Mouse (Mus musculus): Measurements from ENCODE around the gene Dennd1b. TPM values are rescaled to one million over a fixed set of nuclear protein-coding genes. Genes with fewer than 3 reads are reported as not detected.

Gene Dennd1b
- polyA plus RNA-seq, 1 experiment from 2014 or later, result 5.1 TPM

DNA sequence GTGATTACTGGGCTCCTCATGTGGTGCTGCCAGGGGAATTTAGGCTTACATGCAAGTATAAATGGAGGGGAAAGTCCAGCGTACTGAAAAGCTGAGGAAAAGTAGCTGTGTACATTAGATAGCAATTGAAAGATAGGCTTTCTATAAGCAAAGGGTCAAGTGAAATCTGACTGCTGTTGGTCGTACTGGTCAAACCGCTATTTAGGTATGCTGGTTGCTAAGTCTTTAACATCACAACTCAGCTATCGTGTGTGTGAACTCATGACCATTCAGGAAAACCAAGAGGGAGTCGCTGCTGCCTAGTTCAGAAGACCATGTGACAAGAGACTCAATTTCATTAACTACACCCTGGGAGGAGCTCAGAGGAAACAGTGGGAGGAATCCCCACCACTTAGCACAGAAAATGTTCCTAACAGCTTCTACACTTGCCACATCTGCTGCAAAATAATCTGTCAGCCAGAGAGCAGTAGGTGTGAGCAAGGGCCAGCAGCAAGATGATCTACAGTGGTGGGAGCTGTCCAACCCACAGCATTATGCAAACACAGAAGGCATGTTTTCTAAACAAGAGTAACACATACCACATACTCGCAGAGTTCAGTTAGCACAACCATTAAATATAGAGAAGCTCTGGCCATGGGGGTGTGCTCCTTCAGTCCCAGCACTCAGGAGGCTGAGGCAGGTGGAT is 25.4 kb upstream of the Dennd1b start:
- H3K36me3 ChIP-seq, result no peaks in the 10 kb centered on the region
- H3K4me2 ChIP-seq, result no peak overlapping the region
- H3K27ac ChIP-seq, result no peak overlapping the region
- ATAC-seq, result no peak
- H3K9ac ChIP-seq, result no peak overlapping the region
- no peaks in the 10 kb centered on the region for H3K9me3 ChIP-seq (replicated peaks)
- 73% methylated on average over 6 of the region's 6 CpGs for WGBS (ENCODE audit: insufficient replicate concordance)
- H3K27me3 ChIP-seq (replicated peaks), result no peaks in the 10 kb centered on the region
- no peaks in the 10 kb centered on the region for H3K4me1 ChIP-seq
- H3K4me3 ChIP-seq, result no peak overlapping the region

DNA sequence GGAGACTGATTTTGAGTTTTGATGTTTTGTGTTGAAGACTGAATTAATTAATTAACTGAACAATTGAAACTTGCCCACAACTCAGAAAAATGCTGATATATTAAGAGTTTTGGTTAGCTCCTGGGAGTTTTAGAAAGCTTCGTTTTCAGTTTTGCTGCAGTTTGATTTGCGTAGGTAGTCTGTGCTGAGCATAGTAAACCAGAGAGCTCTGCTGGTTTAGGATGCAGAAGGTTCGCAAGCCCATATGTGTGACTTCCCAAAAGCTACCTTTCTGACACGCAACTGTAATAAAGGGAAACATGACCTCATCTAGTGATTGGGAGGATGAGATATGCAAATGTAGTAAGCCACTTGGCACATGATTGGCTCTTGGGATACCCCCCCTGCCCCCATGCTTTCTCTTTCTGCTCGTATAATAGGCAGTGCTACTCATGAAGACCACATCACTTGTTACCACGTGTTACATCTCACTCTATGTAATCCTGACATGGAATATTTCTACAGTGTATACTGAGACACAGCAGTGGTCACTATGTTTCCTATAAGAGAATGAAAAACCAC is 23.6 kb upstream of the Dennd1b start:
- WGBS (ENCODE audit: insufficient replicate concordance), result 49% methylated on average over 6 of the region's 6 CpGs
- Histone ChIP-seq H3K9ac (no peak overlapping the region), H3K4me3 (no peak overlapping the region), H3K4me2 (no peak overlapping the region), H3K27me3 (replicated peaks) (no peaks in the 10 kb centered on the region), H3K9me3 (replicated peaks) (no peaks in the 10 kb centered on the region), H3K27ac (no peak overlapping the region), H3K4me1 (no peaks in the 10 kb centered on the region), H3K36me3 (no peaks in the 10 kb centered on the region)
- no peak for ATAC-seq

DNA sequence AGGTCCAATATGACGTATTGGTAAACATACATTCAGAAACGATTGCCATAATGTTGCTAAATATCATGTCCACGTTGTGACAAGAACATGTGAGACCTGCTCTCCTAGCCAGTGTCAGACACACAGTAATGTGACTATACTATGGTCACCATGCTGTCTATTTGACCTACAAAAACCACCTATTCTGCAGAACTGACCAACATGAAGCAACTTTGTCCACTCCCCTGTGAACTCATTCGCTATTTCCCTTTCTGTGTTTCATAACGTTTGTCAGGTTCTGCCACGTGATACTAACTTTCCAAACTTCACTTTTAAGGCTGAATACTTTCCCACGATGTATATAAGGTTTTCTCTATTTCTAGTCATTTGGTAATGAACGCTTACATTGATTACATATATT is 22.8 kb upstream of the Dennd1b start:
- no peak for ATAC-seq
- no peak overlapping the region for H3K4me2 ChIP-seq
- H3K4me1 ChIP-seq, result no peaks in the 10 kb centered on the region
- H3K27me3 ChIP-seq (replicated peaks), result no peaks in the 10 kb centered on the region
- WGBS (ENCODE audit: insufficient replicate concordance), result 68% methylated on average over 8 of the region's 8 CpGs
- H3K4me3 ChIP-seq, result no peak overlapping the region
- no peaks in the 10 kb centered on the region for H3K9me3 ChIP-seq (replicated peaks)
- H3K36me3 ChIP-seq, result no peaks in the 10 kb centered on the region
- H3K27ac ChIP-seq, result no peak overlapping the region
- no peak overlapping the region for H3K9ac ChIP-seq

DNA sequence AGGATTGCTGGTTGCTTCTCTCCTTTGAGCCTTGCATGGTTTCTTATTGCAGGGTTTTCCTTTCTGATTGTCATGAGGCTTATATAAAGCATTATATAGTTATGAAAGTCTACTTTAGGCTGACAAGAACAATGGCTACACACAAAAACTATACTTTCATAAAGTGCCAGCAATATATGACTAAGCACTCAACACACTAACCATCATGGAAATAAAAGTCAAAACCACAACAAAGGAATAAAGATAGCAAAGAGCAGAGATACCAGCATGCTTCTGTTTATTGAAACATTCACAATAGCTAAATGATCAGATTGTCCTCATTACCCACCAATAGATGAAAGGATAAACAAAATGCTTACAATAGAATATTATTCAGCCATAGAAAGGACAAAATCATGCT is 11.1 kb upstream of the Dennd1b start:
- Histone ChIP-seq H3K9me3 (replicated peaks) (no peaks in the 10 kb centered on the region), H3K27ac (no peak overlapping the region), H3K4me1 (no peaks in the 10 kb centered on the region), H3K4me3 (no peak overlapping the region), H3K36me3 (no peaks in the 10 kb centered on the region), H3K27me3 (replicated peaks) (no peaks in the 10 kb centered on the region), H3K9ac (no peak overlapping the region), H3K4me2 (no peak overlapping the region)
- ATAC-seq, result no peak

DNA sequence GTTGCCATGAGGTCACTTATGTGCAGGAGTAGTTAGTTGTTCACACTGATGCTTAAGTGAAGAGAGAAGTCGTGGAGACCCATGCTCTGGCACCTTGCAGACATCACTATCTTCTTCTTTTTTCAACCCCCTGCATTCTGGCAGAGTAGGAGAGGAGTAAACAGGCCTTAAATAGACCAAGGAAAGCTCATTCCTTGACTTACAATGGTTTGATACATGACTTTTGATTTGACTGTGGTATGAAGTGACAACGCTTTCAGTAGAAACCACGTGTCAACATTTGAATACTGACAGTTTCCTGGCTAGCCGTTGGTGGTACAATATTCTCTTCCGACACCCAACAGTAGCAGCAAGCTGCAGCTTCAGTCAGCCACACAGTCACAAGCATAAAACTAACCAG is 8.3 kb upstream of the Dennd1b start:
- Histone ChIP-seq H3K9me3 (replicated peaks) (no peaks in the 10 kb centered on the region), H3K9ac (no peak overlapping the region), H3K4me2 (no peak overlapping the region), H3K27me3 (replicated peaks) (no peaks in the 10 kb centered on the region), H3K27ac (no peak overlapping the region), H3K4me1 (peaks cover 1% of the 10 kb centered on the region; the same call in 1 of the 2 replicates), H3K4me3 (no peak overlapping the region), H3K36me3 (no peaks in the 10 kb centered on the region)
- WGBS (ENCODE audit: insufficient replicate concordance), result 67% methylated on average over 5 of the region's 5 CpGs
- ATAC-seq, result no peak

DNA sequence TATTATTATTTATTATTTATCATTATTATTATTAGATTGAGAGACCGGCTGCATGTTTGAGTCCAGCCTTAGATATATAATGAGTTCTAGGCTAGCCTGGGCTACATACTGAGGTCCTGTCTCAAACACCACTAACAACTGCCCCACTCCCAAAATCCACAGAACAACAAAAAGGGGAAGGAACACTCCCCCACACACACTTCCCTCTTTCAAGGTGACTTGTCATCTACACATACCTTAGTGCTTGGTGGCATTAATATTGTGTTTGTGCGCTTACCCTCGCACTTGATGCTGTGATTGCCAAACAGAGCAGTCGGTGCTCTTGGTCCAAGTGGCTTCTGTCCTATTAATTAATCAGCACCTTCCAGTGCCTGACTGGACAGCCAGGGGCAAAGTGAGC is 7.8 kb upstream of the Dennd1b start:
- Histone ChIP-seq H3K4me1 (peaks cover 6% of the 10 kb centered on the region; the same call in 1 of the 2 replicates), H3K9me3 (replicated peaks) (no peaks in the 10 kb centered on the region), H3K27me3 (replicated peaks) (no peaks in the 10 kb centered on the region), H3K36me3 (no peaks in the 10 kb centered on the region), H3K9ac (no peak overlapping the region), H3K27ac (no peak overlapping the region), H3K4me2 (no peak overlapping the region), H3K4me3 (no peak overlapping the region)
- WGBS (ENCODE audit: insufficient replicate concordance), result 74% methylated on average over 4 of the region's 4 CpGs
- ATAC-seq, result no peak

DNA sequence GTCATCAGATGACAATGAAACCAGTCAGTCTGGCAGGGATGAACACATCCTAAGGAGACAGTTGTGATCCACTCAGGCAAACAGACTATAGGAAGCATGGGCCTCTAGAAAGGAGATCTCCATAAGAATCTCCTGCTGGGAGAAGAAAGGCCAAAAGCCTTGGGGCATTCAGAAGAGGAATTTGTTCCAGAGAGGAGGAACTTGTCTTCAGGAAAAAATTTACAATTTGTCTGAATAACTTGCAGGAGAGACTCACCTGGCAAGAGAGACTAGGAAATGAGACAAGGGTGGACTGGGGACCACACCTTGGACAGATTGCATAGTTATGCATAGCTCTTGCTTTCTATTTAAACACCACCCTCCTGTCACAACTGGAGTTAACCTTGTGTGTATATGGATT is 6.7 kb upstream of the Dennd1b start:
- no peak for ATAC-seq
- Histone ChIP-seq H3K27ac (no peak overlapping the region), H3K9me3 (replicated peaks) (no peaks in the 10 kb centered on the region), H3K4me2 (no peak overlapping the region), H3K4me1 (peaks cover 7% of the 10 kb centered on the region; the same call in 1 of the 2 replicates), H3K36me3 (no peaks in the 10 kb centered on the region), H3K9ac (no peak overlapping the region), H3K27me3 (replicated peaks) (no peaks in the 10 kb centered on the region), H3K4me3 (no peak overlapping the region)

DNA sequence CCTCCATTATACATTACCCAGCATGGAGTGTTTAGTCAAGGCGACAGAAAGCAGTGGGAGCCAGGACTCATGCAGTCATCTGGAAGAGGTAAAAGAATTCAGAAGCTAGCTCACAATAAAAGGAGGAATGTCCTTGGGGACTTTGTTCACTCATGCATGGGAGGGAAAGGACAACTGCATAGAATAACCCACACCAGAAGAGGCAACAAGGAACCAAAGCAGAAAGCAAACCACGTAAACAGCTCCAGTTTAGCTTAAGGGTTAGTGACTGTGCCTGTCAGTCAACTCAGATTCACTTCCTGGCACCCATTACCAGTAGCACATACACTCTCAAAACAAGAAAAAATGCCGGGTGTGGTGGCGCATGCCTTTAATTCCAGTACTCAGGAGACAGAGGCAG is 6.1 kb upstream of the Dennd1b start:
- no peak for ATAC-seq
- H3K4me3 ChIP-seq, result no peak overlapping the region
- H3K27ac ChIP-seq, result no peak overlapping the region
- H3K9ac ChIP-seq, result no peak overlapping the region
- peaks cover 7% of the 10 kb centered on the region; the same call in 1 of the 2 replicates for H3K4me1 ChIP-seq
- no peaks in the 10 kb centered on the region for H3K36me3 ChIP-seq
- H3K9me3 ChIP-seq (replicated peaks), result no peaks in the 10 kb centered on the region
- H3K4me2 ChIP-seq, result no peak overlapping the region
- WGBS (ENCODE audit: insufficient replicate concordance), result 53% methylated on average over 4 of the region's 4 CpGs
- no peaks in the 10 kb centered on the region for H3K27me3 ChIP-seq (replicated peaks)

DNA sequence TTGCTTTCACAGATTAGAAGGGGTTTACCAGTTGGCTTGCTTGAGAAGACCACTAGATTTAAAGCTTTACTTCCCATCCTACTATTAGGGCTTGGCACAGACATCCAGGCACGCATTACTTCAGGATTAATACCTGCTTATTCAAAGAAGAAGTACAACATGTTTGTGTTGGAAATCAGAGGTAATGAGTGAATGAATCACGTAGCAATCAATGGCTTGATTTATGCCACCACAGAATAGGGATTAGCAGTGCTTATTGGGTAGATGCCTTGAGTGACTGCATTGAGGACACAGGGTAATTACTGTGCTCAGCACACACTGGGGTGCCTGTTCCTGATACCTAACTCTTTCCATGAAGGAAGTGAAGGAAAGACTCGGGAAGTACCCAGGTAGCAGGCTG is 4.4 kb upstream of the Dennd1b start:
- 67% methylated on average over 3 of the region's 3 CpGs for WGBS (ENCODE audit: insufficient replicate concordance)
- no peak overlapping the region for H3K9ac ChIP-seq
- H3K27me3 ChIP-seq (replicated peaks), result no peaks in the 10 kb centered on the region
- ATAC-seq, result no peak
- peaks cover 14% of the 10 kb centered on the region for H3K4me1 ChIP-seq
- no peak overlapping the region for H3K4me2 ChIP-seq
- H3K4me3 ChIP-seq, result no peak overlapping the region
- H3K36me3 ChIP-seq, result no peaks in the 10 kb centered on the region
- H3K9me3 ChIP-seq (replicated peaks), result no peaks in the 10 kb centered on the region
- H3K27ac ChIP-seq, result no peak overlapping the region

DNA sequence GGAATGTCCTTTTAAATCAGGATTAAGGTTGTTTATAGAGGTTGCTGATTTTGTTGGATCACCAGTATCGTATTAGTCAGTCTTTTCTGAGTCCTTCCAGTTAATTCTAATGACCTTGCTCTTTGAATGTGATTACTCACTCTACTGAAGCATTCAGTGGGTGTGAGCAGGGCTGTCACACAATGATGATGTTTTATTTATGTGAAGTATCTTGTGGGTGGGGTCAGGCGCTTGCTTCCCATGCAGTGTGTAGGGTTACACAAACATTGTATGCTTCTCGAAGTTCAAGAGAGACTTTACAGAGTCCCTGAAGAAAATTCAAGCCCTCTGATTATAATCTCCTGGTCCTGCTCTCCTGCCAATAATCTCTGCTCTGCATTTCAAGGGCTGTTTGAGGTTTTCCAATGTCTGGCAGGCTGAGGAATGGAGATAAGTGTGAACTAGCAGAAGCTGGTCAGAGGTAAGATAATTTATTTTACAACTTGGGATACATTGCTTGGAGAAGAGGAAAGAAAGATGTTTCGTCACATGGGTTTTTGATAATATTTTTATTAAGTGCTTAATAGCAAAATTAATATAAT is 3.2 kb upstream of the Dennd1b start:
- no peak for ATAC-seq
- Histone ChIP-seq H3K9me3 (replicated peaks) (no peaks in the 10 kb centered on the region), H3K27ac (no peak overlapping the region), H3K27me3 (replicated peaks) (no peaks in the 10 kb centered on the region), H3K4me3 (no peak overlapping the region), H3K9ac (no peak overlapping the region), H3K4me1 (peaks cover 14% of the 10 kb centered on the region), H3K36me3 (no peaks in the 10 kb centered on the region), H3K4me2 (no peak overlapping the region)
- 53% methylated on average over 4 of the region's 4 CpGs for WGBS (ENCODE audit: insufficient replicate concordance)

DNA sequence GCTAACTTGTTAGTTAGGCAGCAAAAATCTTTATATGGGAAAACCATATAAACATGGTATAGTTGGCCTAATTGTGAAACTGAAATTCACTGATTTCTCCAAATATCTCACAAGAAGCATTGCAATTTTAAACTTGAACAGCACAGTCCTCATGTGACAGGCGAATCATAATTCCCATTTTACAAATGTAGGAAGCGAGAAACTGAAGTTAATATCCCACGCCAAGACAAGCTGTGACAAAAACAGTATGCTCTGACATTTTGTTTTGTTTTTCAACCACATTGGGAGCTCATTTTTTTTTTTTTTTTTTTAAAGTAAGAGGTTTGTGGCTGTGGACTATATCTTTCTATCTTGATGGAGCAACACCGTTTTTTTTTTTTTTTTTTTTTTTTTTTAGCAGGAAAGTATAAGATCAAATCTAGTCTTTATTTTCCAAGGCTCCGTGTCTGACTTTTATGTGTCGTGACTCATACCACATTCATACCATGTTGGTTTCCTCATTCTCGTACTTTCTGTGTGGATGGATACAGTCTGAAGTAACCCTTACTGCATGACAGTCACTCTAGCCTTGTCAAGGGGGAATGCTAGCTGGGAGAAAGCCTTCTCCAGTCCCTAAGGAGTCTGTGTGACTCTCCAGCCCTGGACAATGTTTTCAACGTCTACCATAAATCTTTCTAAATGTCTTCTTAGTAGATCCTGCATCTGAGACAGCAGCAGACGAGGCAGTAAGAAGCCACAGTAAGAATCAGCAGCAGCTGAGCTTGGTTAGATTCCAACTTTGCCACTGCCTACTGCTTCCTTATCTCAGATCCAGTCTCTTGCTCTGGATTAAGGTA is 751 bp upstream of the Dennd1b start:
- WGBS (ENCODE audit: insufficient replicate concordance), result 49% methylated on average over 9 of the region's 9 CpGs
- peak overlapping the region; percentile 84 for H3K9ac ChIP-seq
- no peak overlapping the region for H3K27ac ChIP-seq

DNA sequence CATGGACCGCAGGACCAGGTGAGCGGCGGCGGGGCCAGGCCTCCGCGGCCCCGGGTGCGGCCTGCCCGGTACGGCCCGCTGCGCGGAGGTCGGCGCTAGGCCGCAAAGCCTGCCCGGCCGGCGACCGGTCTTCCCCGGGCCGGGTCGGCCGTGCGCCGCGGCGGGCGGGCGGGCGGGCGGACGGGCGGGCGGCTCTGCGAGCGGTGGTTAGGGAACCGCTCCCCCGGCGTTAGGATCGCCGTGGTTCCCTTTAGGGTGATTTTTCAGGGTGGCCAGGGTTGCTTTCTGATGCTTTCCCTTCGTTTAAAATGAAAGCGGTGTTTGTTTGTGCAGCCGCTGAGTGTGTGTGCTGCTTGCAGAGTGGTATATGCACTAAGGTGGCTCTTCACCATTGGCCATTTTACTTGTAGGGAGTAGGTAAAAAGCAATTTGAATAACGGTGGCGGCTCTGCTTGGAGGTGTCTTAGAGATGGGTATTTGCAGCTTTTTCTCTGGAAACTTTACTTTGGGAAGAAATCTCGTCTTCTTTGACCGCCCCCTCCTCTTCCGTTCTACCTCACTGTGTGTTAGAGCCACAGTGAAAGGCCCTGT is 728 bp downstream of the Dennd1b start:
- Histone ChIP-seq H3K27me3 (replicated peaks) (no peaks in the 10 kb centered on the region), H3K4me3 (peak overlapping the region; percentile 89), H3K36me3 (peaks cover 9% of the 10 kb centered on the region; the same call in 1 of the 2 replicates), H3K9me3 (replicated peaks) (no peaks in the 10 kb centered on the region), H3K9ac (peak overlapping the region; percentile 84), H3K4me1 (peaks cover 30% of the 10 kb centered on the region), H3K4me2 (peak overlapping the region; percentile 84), H3K27ac (peak overlapping the region; percentile 85)
- WGBS (ENCODE audit: insufficient replicate concordance), result under 1% methylated on average over 35 of the region's 50 CpGs
- ATAC-seq, result peak; percentile 83

More for the DNA sequence above, 751 bp upstream of the Dennd1b start:
- peaks cover 26% of the 10 kb centered on the region for H3K4me1 ChIP-seq
- peaks cover 9% of the 10 kb centered on the region; the same call in 1 of the 2 replicates for H3K36me3 ChIP-seq
- no peaks in the 10 kb centered on the region for H3K9me3 ChIP-seq (replicated peaks)
- H3K4me3 ChIP-seq, result peak overlapping the region; percentile 89
- ATAC-seq, result no peak
- no peaks in the 10 kb centered on the region for H3K27me3 ChIP-seq (replicated peaks)
- H3K4me2 ChIP-seq, result peak overlapping the region; percentile 84

Data from liver, embryonic 12.5 days (tissue).